23 mouse cellular contexts compared by ENCODE assay signal in genomic region chr5:138864880-138865279, GRCm38 (mm10). TPM values are rescaled to one million over a fixed set of nuclear protein-coding genes. Genes with fewer than 3 reads are reported as not detected.
A peak's percentile ranks its signal among the peaks of the same experiment; 100 is the strongest.
DNase-seq lines count a peak whose midpoint lies in the region; ATAC-seq and TF ChIP-seq lines count a peak whose summit lies in the region.
"Had no signal": no experiment of that assay in that cellular context is flagged by ENCODE, and none has a peak within 500 bp of the region (broad histone marks: within the 10 kb centered on the region; RNA-seq: fewer than 3 reads in every experiment).

No protein-coding gene starts in this region.

- H3K27ac ChIP-seq in heart, embryonic 12.5 days (ENCODE audit: poor library complexity, severe bottlenecking): no peak overlapping the region
- H3K27ac ChIP-seq in lung, embryonic 14.5 days (ENCODE audit: low read depth): peak overlapping the region; percentile 73; the same call in 1 of the 2 replicates
- H3K27ac ChIP-seq in liver, embryonic 13.5 days: peak overlapping the region; percentile 3; the same call in 1 of the 2 replicates
- H3K27ac ChIP-seq in stomach, embryonic 16.5 days (ENCODE audit: low read length): peak overlapping the region; percentile 85
- H3K27ac ChIP-seq: forebrain, embryonic 13.5 days; hindbrain, embryonic 12.5 days had no signal

- ATAC-seq in heart, embryonic 12.5 days (ENCODE audit: insufficient number of reproducible peaks, low FRiP score): 0 out of 2 replicates have a peak, but pooled peaks have one; percentile 22
- peak; percentile 61 for ATAC-seq in lung, embryonic 14.5 days (ENCODE audit: insufficient read depth)
- ATAC-seq in liver, embryonic 13.5 days (ENCODE audit: low read depth): peak; percentile 48
- ATAC-seq in stomach, embryonic 16.5 days (ENCODE audit: insufficient read depth, low FRiP score): peak; percentile 74
- ATAC-seq: forebrain, embryonic 13.5 days had no signal

- 40% methylated on average over 7 of the region's 7 CpGs for WGBS in heart, embryonic 12.5 days
- WGBS in lung, embryonic 14.5 days: 45% methylated on average over 7 of the region's 7 CpGs
- 48% methylated on average over 7 of the region's 7 CpGs for WGBS in liver, embryonic 13.5 days (ENCODE audit: insufficient replicate concordance)
- WGBS in stomach, embryonic 16.5 days: 48% methylated on average over 7 of the region's 7 CpGs

- no peak for DNase-seq in heart, adult 8-10 months (ENCODE audit: low spot score)
- peak; percentile 38 for DNase-seq in lung, embryonic 14.5 days
- DNase-seq in lung, postnatal 4 days: no peak
- no peak for DNase-seq in liver, embryonic 13.5 days
- DNase-seq in urinary bladder, adult 18-20 months (ENCODE audit: low spot score in 2 of 2): no peak
- no peak for DNase-seq in c-Kit-positive CD71-positive TER-119-positive erythroid progenitor cells, embryonic 14.5 days (ENCODE audit: low spot score)
- DNase-seq: cerebellum, adult 11 months; cerebellum, postnatal 25 days; kidney, adult 8-10 months; spleen, adult 18-20 months; thymus, postnatal 36 days had no signal

- H3K9ac ChIP-seq in heart, embryonic 12.5 days: no peak overlapping the region
- no peak overlapping the region for H3K9ac ChIP-seq in lung, embryonic 14.5 days
- no peak overlapping the region for H3K9ac ChIP-seq in liver, embryonic 13.5 days
- peak overlapping the region; percentile 46 for H3K9ac ChIP-seq in stomach, embryonic 16.5 days (ENCODE audit: low read length)
- H3K9ac ChIP-seq: forebrain, embryonic 13.5 days; hindbrain, embryonic 12.5 days had no signal

- no peaks in the 10 kb centered on the region for H3K36me3 ChIP-seq in heart, embryonic 12.5 days
- H3K36me3 ChIP-seq in lung, embryonic 14.5 days (ENCODE audit: insufficient read depth): no peaks in the 10 kb centered on the region
- no peaks in the 10 kb centered on the region for H3K36me3 ChIP-seq in liver, embryonic 13.5 days
- H3K36me3 ChIP-seq in stomach, embryonic 16.5 days (ENCODE audit: control insufficient read depth, insufficient read depth, low read length): no peaks in the 10 kb centered on the region
- H3K36me3 ChIP-seq: hindbrain, embryonic 12.5 days had no signal

- H3K9me3 ChIP-seq in heart, embryonic 12.5 days (replicated peaks): no peaks in the 10 kb centered on the region
- no peaks in the 10 kb centered on the region for H3K9me3 ChIP-seq in lung, embryonic 14.5 days (ENCODE audit: low read depth, low read length)
- H3K9me3 ChIP-seq in liver, embryonic 13.5 days (replicated peaks): no peaks in the 10 kb centered on the region
- no peaks in the 10 kb centered on the region for H3K9me3 ChIP-seq in stomach, embryonic 16.5 days (replicated peaks; ENCODE audit: control insufficient read depth, low read length)
- H3K9me3 ChIP-seq: forebrain, embryonic 13.5 days; hindbrain, embryonic 12.5 days had no signal

- TF ChIP-seq CTCF in lung, embryonic 14.5 days (IDR thresholded peaks at IDR 0.05; ENCODE audit: low read depth): no peak

- H3K4me1 ChIP-seq in heart, embryonic 12.5 days (replicated peaks): peaks cover 21% of the 10 kb centered on the region
- peaks cover 11% of the 10 kb centered on the region for H3K4me1 ChIP-seq in lung, embryonic 14.5 days (ENCODE audit: insufficient read depth)
- peaks cover 22% of the 10 kb centered on the region for H3K4me1 ChIP-seq in liver, embryonic 13.5 days (replicated peaks)
- H3K4me1 ChIP-seq in stomach, embryonic 16.5 days (ENCODE audit: control insufficient read depth, insufficient read depth, low read length): peaks cover 19% of the 10 kb centered on the region

- H3K4me3 ChIP-seq in heart, embryonic 12.5 days: no peak overlapping the region
- no peak overlapping the region for H3K4me3 ChIP-seq in lung, embryonic 14.5 days (ENCODE audit: low read depth, low read length)
- no peak overlapping the region for H3K4me3 ChIP-seq in liver, embryonic 13.5 days (replicated peaks)
- no peak overlapping the region for H3K4me3 ChIP-seq in stomach, embryonic 16.5 days (replicated peaks; ENCODE audit: low read length)
- H3K4me3 ChIP-seq: forebrain, embryonic 13.5 days; hindbrain, embryonic 12.5 days had no signal

- peaks cover under 1% of the 10 kb centered on the region; the same call in 1 of the 2 replicates for H3K27me3 ChIP-seq in heart, embryonic 12.5 days (replicated peaks)
- H3K27me3 ChIP-seq in lung, embryonic 14.5 days (ENCODE audit: insufficient read depth, low read length): no peaks in the 10 kb centered on the region
- H3K27me3 ChIP-seq in liver, embryonic 13.5 days: no peaks in the 10 kb centered on the region
- no peaks in the 10 kb centered on the region for H3K27me3 ChIP-seq in stomach, embryonic 16.5 days (ENCODE audit: control insufficient read depth, insufficient read depth, low read length)
- H3K27me3 ChIP-seq: CH12.LX; forebrain, embryonic 13.5 days; hindbrain, embryonic 12.5 days had no signal

- no peak overlapping the region for H3K4me2 ChIP-seq in heart, embryonic 12.5 days
- H3K4me2 ChIP-seq in lung, embryonic 14.5 days: no peak overlapping the region
- H3K4me2 ChIP-seq in liver, embryonic 13.5 days: no peak overlapping the region
- no peak overlapping the region for H3K4me2 ChIP-seq in stomach, embryonic 16.5 days (ENCODE audit: low read depth, low read length)
- H3K4me2 ChIP-seq: forebrain, embryonic 13.5 days; hindbrain, embryonic 12.5 days had no signal

RNA-seq across cellular contexts. Expression of gene Gm5294, which starts 45.0 kb away (rescaled TPM):
- polyA plus RNA-seq in heart, embryonic 12.5 days (2016; fragmentation: Nextera tagmentation; extraction: Ambion mirVana): not detected in 2 replicates
- total RNA-seq in heart, adult 8-10 months (2022): not detected
- polyA plus RNA-seq in lung, embryonic 14.5 days (2014; fragmentation: Nextera tagmentation; extraction: Ambion mirVana): not detected in 2 replicates
- not detected in 2 replicates for polyA plus RNA-seq in liver, embryonic 13.5 days (2015; fragmentation: Nextera tagmentation; extraction: Ambion mirVana)
- not detected in 2 replicates for polyA plus RNA-seq in stomach, embryonic 16.5 days (2015; fragmentation: Nextera tagmentation; extraction: Ambion mirVana)
- total RNA-seq: adrenal gland, adult 18-20 months; CH12.LX; gastrocnemius, postnatal 4 days; layer of hippocampus, postnatal 25 days; left cerebral cortex, postnatal 36 days; megakaryocyte-erythroid progenitor cell, adult 5-6 weeks; midbrain, postnatal 0 days had no signal
- polyA plus RNA-seq: forebrain, embryonic 13.5 days; lung, postnatal 0 days had no signal

Comparison
In these comparisons a context has a peak if more than half of its experiments do, and no peak if none do; other contexts are left out.
1. ATAC-seq: peak in every context shown above with its lines; median percentile 74 in stomach, embryonic 16.5 days; 61 in lung, embryonic 14.5 days; 48 in liver, embryonic 13.5 days; 22 in heart, embryonic 12.5 days.